Mouse (Mus musculus) megakaryocyte, embryonic 14.5 days (primary cell): ENCODE results near the gene Copa.

ENCODE experiments used
- FLI1 ChIP-seq: IDR thresholded peaks from 2 replicates; pipeline ENCODE4 v1.6.1; 2012; ENCODE audit warnings: low read length, inconsistent platforms, mixed read lengths
- GATA1 ChIP-seq: IDR thresholded peaks from 3 replicates; pipeline ENCODE4 v1.6.1; 2012; ENCODE audit warnings: mixed read lengths, low read length, inconsistent platforms, borderline replicate concordance

DNA sequence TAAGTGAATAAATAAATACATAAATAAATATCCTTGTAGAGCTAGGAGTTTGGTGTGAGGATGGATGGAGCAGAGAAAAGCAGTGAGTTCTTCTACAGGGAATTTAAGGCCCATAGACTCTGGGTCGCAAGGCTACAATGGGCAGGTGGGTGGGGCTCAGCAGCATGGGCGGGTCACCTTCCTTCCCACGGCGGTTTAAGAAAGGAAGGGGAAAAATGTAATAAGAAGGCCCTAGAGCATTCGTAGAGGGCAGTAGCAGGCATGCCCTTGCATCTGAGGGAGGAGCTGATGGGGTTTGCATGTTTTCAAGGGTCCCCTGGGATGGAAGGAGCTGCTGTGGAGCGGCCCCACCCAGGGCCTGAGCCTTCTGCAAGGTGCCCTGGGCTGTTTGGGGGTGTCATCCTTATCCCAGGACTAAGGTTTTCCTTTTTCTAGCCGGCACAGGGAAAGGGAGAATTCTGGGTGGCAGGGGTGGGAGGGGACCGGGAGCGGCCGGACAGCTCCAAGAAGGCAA lies 29.5 kb upstream of the Copa start:
- TF ChIP-seq FLI1 (no peak), GATA1 (no peak)
